Mouse (Mus musculus) frontal cortex, adult (tissue): ENCODE results near the gene Axin1.
A peak's percentile ranks its signal among the peaks of the same experiment; 100 is the strongest.
"Not testable (repeated sequence)": the region's sequence is repeated elsewhere in the genome, so short reads cannot be mapped to it uniquely, and the experiment has no call there.

Experiments used
- ATAC-seq: cut with Nextera tagmentation; 2 replicates; pipeline ENCODE4 v1.9.2; 2017; ENCODE audit warnings: mild to moderate bottlenecking, moderate library complexity, mixed read lengths; ENCODE audit not compliant: low TSS enrichment

Axin1 gene

GRCm38 (mm10) chr17:26187592-26187991, 49.1 kb downstream of the Axin1 start:
- ATAC-seq = no peak

DNA sequence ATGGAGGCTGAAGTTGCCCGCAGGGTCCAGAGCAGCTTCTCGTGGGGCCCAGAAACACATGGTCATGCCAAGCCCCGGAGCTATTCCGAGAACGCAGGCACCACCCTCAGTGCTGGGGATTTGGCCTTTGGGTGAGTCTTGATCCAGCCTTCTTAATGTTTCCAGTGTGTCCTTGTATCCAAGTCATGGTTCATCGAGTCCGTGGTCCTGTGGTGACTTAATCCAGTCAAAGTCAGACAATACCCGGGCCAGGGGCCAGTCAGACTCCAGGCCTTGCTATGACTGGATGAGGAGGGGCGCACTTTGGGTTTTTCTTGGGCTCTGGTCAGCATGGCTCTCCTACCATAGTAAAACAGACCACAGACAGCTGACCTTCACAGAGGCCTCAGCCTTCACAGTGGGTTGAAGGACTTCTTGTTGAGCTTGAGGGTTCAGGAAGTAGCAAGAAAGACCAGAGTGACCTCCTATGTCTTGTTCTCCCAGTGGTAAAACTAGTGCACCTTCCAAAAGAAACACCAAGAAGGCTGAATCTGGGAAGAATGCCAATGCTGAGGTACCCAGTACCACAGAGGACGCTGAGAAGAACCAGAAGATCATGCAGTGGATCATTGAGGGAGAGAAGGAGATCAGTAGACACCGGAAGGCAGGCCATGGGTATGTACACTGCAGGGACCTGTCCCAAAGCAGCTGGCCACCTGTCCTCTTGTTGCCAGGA, 49.8 kb downstream of the Axin1 start:
- no peak for ATAC-seq

- not testable (repeated sequence) for ATAC-seq
Measured at GRCm38 (mm10) chr17:26191486-26191885, 53.0 kb downstream of the Axin1 start.

- ATAC-seq = no peak
Measured at GRCm38 (mm10) chr17:26192481-26193190, 54.1 kb downstream of the Axin1 start.

GRCm38 (mm10) chr17:26198892-26199291, 60.4 kb downstream of the Axin1 start, which contains the start of gene Pdia2:
Pdia2 (minus strand) TSS chr17:26199087.
- ATAC-seq = no peak

- ATAC-seq = peak; percentile 24; the same call in 1 of the 2 replicates
Measured at GRCm38 (mm10) chr17:26200831-26201705, 62.6 kb downstream of the Axin1 start.

GRCm38 (mm10) chr17:26201998-26202397, 63.5 kb downstream of the Axin1 start:
- ATAC-seq = no peak

- no peak for ATAC-seq
Measured at GRCm38 (mm10) chr17:26202737-26203136, 64.2 kb downstream of the Axin1 start, which contains the start of gene Rgs11. Rgs11 (plus strand) TSS chr17:26202951.

DNA sequence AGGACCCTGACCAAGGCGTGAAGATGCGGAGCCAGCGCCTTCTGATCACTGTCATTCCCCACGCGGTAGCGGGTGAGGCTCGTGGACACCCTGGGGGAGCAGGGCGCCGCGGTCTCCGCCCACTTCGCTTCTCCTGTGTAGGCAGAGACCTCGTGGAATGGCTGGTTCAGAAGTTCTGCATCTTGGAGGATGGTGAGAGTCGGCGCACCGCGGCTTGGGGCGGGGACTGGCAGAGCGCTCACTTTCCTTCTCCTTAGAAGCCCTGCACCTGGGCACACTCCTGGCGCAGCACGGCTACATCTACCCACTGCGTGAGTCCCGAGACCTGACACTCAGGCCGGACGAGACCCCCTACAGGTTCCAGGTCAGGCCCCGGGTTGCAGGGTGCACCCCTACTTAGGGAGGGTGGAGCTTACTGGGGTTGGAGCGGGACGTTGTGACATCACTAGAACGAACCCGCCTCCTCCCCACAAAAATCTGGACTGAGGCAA, 64.9 kb downstream of the Axin1 start:
- ATAC-seq = peak; percentile 72

DNA sequence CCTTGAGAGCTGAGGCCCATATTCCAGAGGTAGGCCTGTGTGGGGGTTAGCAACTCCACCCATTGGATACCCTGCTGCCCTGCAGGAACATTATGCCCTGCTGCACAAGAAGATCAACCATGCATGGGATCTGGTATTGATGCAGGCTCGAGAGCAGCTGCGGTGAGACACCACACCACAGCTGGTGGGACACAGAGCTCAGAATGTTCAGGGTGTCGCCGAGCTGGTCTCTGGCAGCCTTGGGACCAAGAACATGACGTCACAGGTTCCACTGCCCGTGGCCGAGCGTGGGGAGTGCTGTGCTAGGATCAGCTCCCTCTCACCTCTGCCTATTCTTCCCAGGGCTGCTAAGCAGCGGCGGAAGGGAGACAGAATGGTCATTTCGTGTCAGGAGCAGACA, 66.3 kb downstream of the Axin1 start:
- no peak for ATAC-seq

DNA sequence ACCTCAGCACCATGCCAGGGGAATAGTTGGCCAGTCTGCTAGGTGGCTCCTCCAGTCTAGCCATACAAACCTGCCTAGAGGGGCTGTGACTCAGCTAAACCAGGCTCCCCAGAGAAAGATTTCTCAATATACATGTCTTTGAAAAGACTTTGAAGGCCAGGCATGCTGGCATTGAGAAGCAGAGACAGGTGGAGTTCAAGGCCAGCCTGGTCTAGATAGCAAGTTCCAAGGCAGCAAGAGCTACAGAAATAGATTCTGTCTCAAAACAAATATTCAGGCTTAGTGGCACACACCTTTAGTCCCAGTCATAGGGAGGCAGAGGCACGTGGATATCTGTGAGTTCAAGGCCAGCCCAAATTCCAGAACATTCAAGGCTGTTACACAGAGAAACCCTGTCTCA, 67.9 kb downstream of the Axin1 start:
- ATAC-seq = no peak

- no peak for ATAC-seq
Measured at GRCm38 (mm10) chr17:26207686-26208085, 69.2 kb downstream of the Axin1 start, which contains the start of gene Arhgdig. Arhgdig (minus strand) TSS chr17:26207786.

DNA sequence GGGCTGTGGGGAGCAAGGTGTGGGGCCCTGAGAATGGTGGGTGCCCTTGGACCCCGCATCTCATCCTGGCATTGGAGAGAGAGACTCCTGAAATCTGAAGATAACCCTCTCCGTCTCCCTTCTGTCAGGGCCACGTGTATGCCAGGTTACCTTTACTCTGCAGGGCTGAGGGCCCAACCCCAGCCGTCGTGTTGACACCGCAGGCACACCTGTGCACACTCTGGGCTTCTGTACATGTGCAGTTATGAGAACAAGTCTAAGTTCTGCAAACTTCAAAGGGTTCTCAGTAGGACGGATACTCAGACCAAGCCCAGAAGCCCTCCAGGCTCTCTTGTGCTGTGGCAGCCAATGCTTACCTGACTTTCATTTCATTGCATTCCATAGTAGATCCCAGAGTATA, 73.8 kb downstream of the Axin1 start:
- no peak for ATAC-seq

- no peak for ATAC-seq
Measured at GRCm38 (mm10) chr17:26212681-26213080, 74.2 kb downstream of the Axin1 start.

DNA sequence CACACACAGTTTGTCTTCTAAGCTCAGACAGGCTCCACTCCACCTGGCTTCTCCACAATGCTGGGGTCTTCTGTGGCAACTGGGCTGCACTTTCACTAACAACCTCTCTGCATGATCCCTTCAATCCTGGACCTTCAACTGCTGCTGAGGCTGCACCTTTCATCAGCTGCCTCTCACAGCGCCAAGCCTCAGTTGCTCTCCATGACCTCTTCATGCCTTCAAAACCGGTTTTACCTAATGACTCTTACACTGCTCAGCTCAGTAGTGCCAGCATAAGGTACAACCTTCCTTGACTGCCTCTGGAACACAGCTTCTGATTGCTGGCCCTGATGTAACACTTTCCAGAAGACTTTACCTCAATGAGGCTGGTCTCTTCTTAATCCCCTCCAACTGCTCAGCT, 83.0 kb downstream of the Axin1 start:
- no peak for ATAC-seq

DNA sequence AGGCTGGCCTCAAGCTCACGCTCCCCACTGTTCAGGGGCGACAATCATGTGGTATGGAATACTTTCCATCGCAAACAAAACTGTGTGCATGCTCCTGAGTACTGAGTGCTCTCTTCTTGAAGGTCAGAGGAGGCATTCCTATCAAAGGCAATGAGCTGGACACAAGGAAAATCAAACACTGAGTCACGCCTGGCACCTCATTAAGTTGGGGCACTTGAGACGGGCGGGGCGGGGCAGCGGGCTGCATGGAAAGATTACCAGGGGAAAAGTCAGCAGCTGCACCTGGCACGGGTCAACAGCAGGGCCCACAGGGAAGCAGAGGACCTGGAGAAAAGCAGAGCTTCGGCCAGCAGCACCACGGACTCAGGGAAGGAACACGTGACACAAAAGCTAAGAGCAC, 86.7 kb downstream of the Axin1 start:
- no peak for ATAC-seq

- no peak for ATAC-seq
Measured at GRCm38 (mm10) chr17:26229776-26230175, 91.3 kb downstream of the Axin1 start.

DNA sequence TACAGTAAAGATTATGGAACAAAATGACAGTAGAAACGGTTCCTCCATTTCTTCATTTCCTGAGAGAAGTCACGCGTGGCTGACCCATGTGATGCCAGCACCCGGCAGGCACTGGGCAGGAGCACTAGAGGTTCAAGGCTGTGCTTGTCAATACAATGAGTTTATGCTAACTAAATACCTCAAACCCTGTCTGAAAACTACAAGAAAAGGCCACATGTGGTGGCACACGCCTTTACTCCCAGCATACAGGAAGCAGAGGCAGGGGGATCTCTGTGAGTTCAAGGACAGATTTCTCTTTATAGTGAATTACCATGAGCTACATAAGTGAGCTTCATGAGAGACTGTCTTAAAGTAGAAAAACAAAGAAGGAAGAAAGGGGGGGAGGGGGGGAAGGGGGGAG, 92.7 kb downstream of the Axin1 start:
- ATAC-seq = no peak

- ATAC-seq = no peak
Measured at GRCm38 (mm10) chr17:26232863-26233262, 94.4 kb downstream of the Axin1 start.

GRCm38 (mm10) chr17:26234386-26234785, 95.9 kb downstream of the Axin1 start:
- no peak for ATAC-seq

GRCm38 (mm10) chr17:26235077-26235815, 96.8 kb downstream of the Axin1 start:
- ATAC-seq = no peak; the same call in 1 of the 2 replicates
